In genomic region chr6:71249615-71250014, GRCm38 (mm10) we compare ENCODE assay signal across 27 mouse cellular contexts. TPM values are rescaled to one million over a fixed set of nuclear protein-coding genes. Genes with fewer than 3 reads are reported as not detected.
A peak's percentile ranks its signal among the peaks of the same experiment; 100 is the strongest.
DNase-seq lines count a peak whose midpoint lies in the region; ATAC-seq and TF ChIP-seq lines count a peak whose summit lies in the region.
"Had no signal": no experiment of that assay in that cellular context is flagged by ENCODE, and none has a peak within 500 bp of the region (broad histone marks: within the 10 kb centered on the region; RNA-seq: fewer than 3 reads in every experiment).

No protein-coding gene starts in this region.

- ATAC-seq in heart, embryonic 12.5 days (ENCODE audit: insufficient number of reproducible peaks, low FRiP score) = no peak
- ATAC-seq in liver, postnatal 0 days = peak; percentile 79
- ATAC-seq in liver, embryonic 12.5 days = no peak
- ATAC-seq: forebrain, embryonic 14.5 days; hindbrain, postnatal 0 days had no signal

- H3K4me3 ChIP-seq in heart, embryonic 12.5 days = no peak overlapping the region
- no peak overlapping the region for H3K4me3 ChIP-seq in liver, postnatal 0 days (ENCODE audit: low read depth, low read length)
- H3K4me3 ChIP-seq in liver, embryonic 12.5 days = no peak overlapping the region
- H3K4me3 ChIP-seq: embryonic facial prominence, embryonic 15.5 days; erythroblast, embryonic 14.5 days; forebrain, embryonic 10.5 days; hindbrain, embryonic 13.5 days had no signal

- peaks cover 13% of the 10 kb centered on the region for H3K36me3 ChIP-seq in heart, embryonic 12.5 days
- no peaks in the 10 kb centered on the region for H3K36me3 ChIP-seq in liver, postnatal 0 days (replicated peaks; ENCODE audit: insufficient read depth, low read length)
- H3K36me3 ChIP-seq in liver, embryonic 12.5 days = no peaks in the 10 kb centered on the region
- H3K36me3 ChIP-seq: embryonic facial prominence, embryonic 15.5 days; forebrain, embryonic 10.5 days; hindbrain, embryonic 13.5 days had no signal

- no peak for TF ChIP-seq CTCF in liver, postnatal 0 days (IDR thresholded peaks at IDR 0.05; ENCODE audit: low read depth)

- 47% methylated on average over 3 of the region's 3 CpGs for WGBS in heart, embryonic 12.5 days
- WGBS in liver, postnatal 0 days (ENCODE audit: insufficient replicate concordance) = 58% methylated on average over 3 of the region's 3 CpGs
- 52% methylated on average over 3 of the region's 3 CpGs for WGBS in liver, embryonic 12.5 days (ENCODE audit: insufficient replicate concordance)

- H3K27ac ChIP-seq in heart, embryonic 12.5 days (ENCODE audit: poor library complexity, severe bottlenecking) = peak overlapping the region; percentile 88
- H3K27ac ChIP-seq in liver, postnatal 0 days (ENCODE audit: low read depth) = no peak overlapping the region
- no peak overlapping the region for H3K27ac ChIP-seq in liver, embryonic 12.5 days
- H3K27ac ChIP-seq: embryonic facial prominence, embryonic 15.5 days; forebrain, embryonic 10.5 days; hindbrain, embryonic 13.5 days; hindbrain, postnatal 0 days had no signal

- no peaks in the 10 kb centered on the region for H3K9me3 ChIP-seq in heart, embryonic 12.5 days (replicated peaks)
- H3K9me3 ChIP-seq in liver, postnatal 0 days (ENCODE audit: low read length) = no peaks in the 10 kb centered on the region
- no peaks in the 10 kb centered on the region for H3K9me3 ChIP-seq in liver, embryonic 12.5 days (replicated peaks)
- H3K9me3 ChIP-seq: embryonic facial prominence, embryonic 15.5 days; forebrain, embryonic 10.5 days; hindbrain, embryonic 13.5 days had no signal

- 0 out of 2 replicates have a peak overlapping the region, but pooled peaks have one; percentile 11 for H3K4me2 ChIP-seq in heart, embryonic 12.5 days
- no peak overlapping the region for H3K4me2 ChIP-seq in liver, postnatal 0 days (ENCODE audit: low read depth, low read length)
- H3K4me2 ChIP-seq in liver, embryonic 12.5 days = no peak overlapping the region
- H3K4me2 ChIP-seq: embryonic facial prominence, embryonic 15.5 days; hindbrain, embryonic 13.5 days had no signal

- TF ChIP-seq EP300 in liver, postnatal 0 days (IDR thresholded peaks at IDR 0.05; ENCODE audit: low read depth) = no peak

- no peaks in the 10 kb centered on the region for H3K27me3 ChIP-seq in heart, embryonic 12.5 days (replicated peaks)
- no peaks in the 10 kb centered on the region for H3K27me3 ChIP-seq in liver, postnatal 0 days (ENCODE audit: insufficient read depth, low read length)
- H3K27me3 ChIP-seq in liver, embryonic 12.5 days (replicated peaks) = no peaks in the 10 kb centered on the region
- H3K27me3 ChIP-seq: embryonic facial prominence, embryonic 15.5 days; hindbrain, embryonic 13.5 days had no signal

- peaks cover 44% of the 10 kb centered on the region for H3K4me1 ChIP-seq in heart, embryonic 12.5 days (replicated peaks)
- peaks cover 15% of the 10 kb centered on the region for H3K4me1 ChIP-seq in liver, postnatal 0 days (ENCODE audit: insufficient read depth)
- H3K4me1 ChIP-seq in liver, embryonic 12.5 days = no peaks in the 10 kb centered on the region
- H3K4me1 ChIP-seq: embryonic facial prominence, embryonic 15.5 days; forebrain, embryonic 10.5 days; hindbrain, embryonic 13.5 days had no signal

- peak; percentile 87 for DNase-seq in heart, adult 11 months
- no peak for DNase-seq in heart, postnatal 4 days
- no peak for DNase-seq in heart, adult 8-10 months (ENCODE audit: low spot score)
- no peak for DNase-seq in liver, postnatal 0 days
- DNase-seq in skeletal muscle tissue, adult 2 months (ENCODE audit: low read depth, low spot score) = peak; percentile 25
- no peak for DNase-seq in lung, adult 18-20 months
- DNase-seq: adrenal gland, postnatal 10 days; cerebellum, adult 11 months; cerebellum, adult 8-10 months; cerebellum, postnatal 14 days; embryo, embryonic 11 days; gastrocnemius, postnatal 14 days; kidney, adult 2 months had no signal

- no peak overlapping the region for H3K9ac ChIP-seq in heart, embryonic 12.5 days
- H3K9ac ChIP-seq in liver, postnatal 0 days (replicated peaks) = no peak overlapping the region
- H3K9ac ChIP-seq in liver, embryonic 12.5 days = no peak overlapping the region
- H3K9ac ChIP-seq: embryonic facial prominence, embryonic 15.5 days; hindbrain, embryonic 13.5 days had no signal

RNA-seq across cellular contexts. Expression of gene Krcc1, which starts 21.9 kb away (rescaled TPM):
- 10 to 100 TPM; 55.9 to 61.1 TPM for total RNA-seq in heart, postnatal 4 days (2021)
- polyA plus RNA-seq in heart, embryonic 12.5 days (2016; fragmentation: Nextera tagmentation; extraction: Ambion mirVana) = 54.6 and 59.1 TPM in 2 replicates
- 10 to 100 TPM; 49.5 to 61.3 (median 54.1) TPM for total RNA-seq in heart, adult 8-10 months (2022)
- 47.0 and 49.2 TPM in 2 replicates for polyA plus RNA-seq in liver, postnatal 0 days (2015; fragmentation: Nextera tagmentation; extraction: Ambion mirVana)
- 22.9 and 23.4 TPM in 2 replicates for polyA plus RNA-seq in liver, embryonic 12.5 days (2016; fragmentation: Nextera tagmentation; extraction: Ambion mirVana)

RNA-seq across cellular contexts. Expression of gene Fabp1, which starts 50.0 kb away (rescaled TPM):
- total RNA-seq in heart, postnatal 4 days (2021) = not detected
- polyA plus RNA-seq in heart, embryonic 12.5 days (2016; fragmentation: Nextera tagmentation; extraction: Ambion mirVana) = 0.50 and 1.0 TPM in 2 replicates
- total RNA-seq in heart, adult 8-10 months (2022) = not detected
- 6,645 and 7,607 TPM in 2 replicates for polyA plus RNA-seq in liver, postnatal 0 days (2015; fragmentation: Nextera tagmentation; extraction: Ambion mirVana)
- polyA plus RNA-seq in liver, embryonic 12.5 days (2016; fragmentation: Nextera tagmentation; extraction: Ambion mirVana) = 109 and 117 TPM in 2 replicates
- total RNA-seq: common myeloid progenitor, adult 5-6 weeks; gastrocnemius, postnatal 14 days; heart, postnatal 10 days; hindbrain, postnatal 0 days; MEL had no signal
- polyA plus RNA-seq: brain, embryonic 14.5 days; C2C12; embryonic facial prominence, embryonic 11.5 days; forebrain, embryonic 10.5 days; forebrain, embryonic 14.5 days; hindbrain, embryonic 13.5 days; hindbrain, postnatal 0 days had no signal

Comparison
In these comparisons a context has a peak if more than half of its experiments do, and no peak if none do; other contexts are left out.
1. DNase-seq: peak in heart, adult 11 months (single experiment) and skeletal muscle tissue, adult 2 months (single experiment); none in heart, postnatal 4 days (single experiment), heart, adult 8-10 months (single experiment), liver, postnatal 0 days (single experiment) and lung, adult 18-20 months (0 of 2).
2. RNA of gene Fabp1, which starts 50.0 kb away (polyA plus RNA-seq): 6,645 to 7,607 TPM in liver, postnatal 0 days; 109 to 117 TPM in liver, embryonic 12.5 days and 0.50 to 1.0 TPM in heart, embryonic 12.5 days; every median in the first group is over 10 times any median in the second.